Mouse (Mus musculus) CH12.LX (cell line): ENCODE measurements at regions not wholly inside any gene's neighbourhood (a gene's known extent, or its start where the extent isn't known, plus 50 kb on each side); places are given as distances from the start of the nearest gene placed in this dataset.

Experiments used
- CHD1 ChIP-seq: IDR thresholded peaks from 2 replicates; pipeline ENCODE4 v1.6.1; 2012; ENCODE audit warnings: low read depth, low read length, improper control_type of control experiment, inconsistent platforms
- CHD2 ChIP-seq: IDR thresholded peaks from 2 replicates; pipeline ENCODE4 v1.6.1; 2011; ENCODE audit warnings: low read length, improper control_type of control experiment
- CTCF ChIP-seq, 2 experiments: IDR thresholded peaks in 1 of 2; conservative IDR thresholded peaks in 1 of 2; 2 replicates each; pipeline ENCODE4 v1.5.1; 2011 to 2012; ENCODE audit warnings: low read depth in 2 of 2, low read length in 2 of 2, improper control_type of control experiment in 1 of 2, inconsistent platforms in 1 of 2, mild to moderate bottlenecking in 1 of 2, moderate library complexity in 1 of 2
- POLR2A ChIP-seq: IDR thresholded peaks from 2 replicates; pipeline ENCODE4 v1.6.1; 2011; ENCODE audit warnings: low read depth, mild to moderate bottlenecking, improper control_type of control experiment, low read length
- RCOR1 ChIP-seq: conservative IDR thresholded peaks from 2 replicates; pipeline ENCODE4 v1.6.1; 2012; ENCODE audit warnings: low read depth, mild to moderate bottlenecking, inconsistent platforms, low read length, improper control_type of control experiment
- SIN3A ChIP-seq: IDR thresholded peaks from 2 replicates; pipeline ENCODE4 v1.6.1; 2012; ENCODE audit warnings: low read length, improper control_type of control experiment, inconsistent platforms
- USF2 ChIP-seq: conservative IDR thresholded peaks from 2 replicates; pipeline ENCODE4 v1.6.1; 2011; ENCODE audit warnings: low read depth, low read length, improper control_type of control experiment
- ZC3H11A ChIP-seq: IDR thresholded peaks from 2 replicates; pipeline ENCODE4 v1.6.1; 2012; ENCODE audit warnings: low read depth, mild to moderate bottlenecking, inconsistent platforms, low read length, improper control_type of control experiment

DNA sequence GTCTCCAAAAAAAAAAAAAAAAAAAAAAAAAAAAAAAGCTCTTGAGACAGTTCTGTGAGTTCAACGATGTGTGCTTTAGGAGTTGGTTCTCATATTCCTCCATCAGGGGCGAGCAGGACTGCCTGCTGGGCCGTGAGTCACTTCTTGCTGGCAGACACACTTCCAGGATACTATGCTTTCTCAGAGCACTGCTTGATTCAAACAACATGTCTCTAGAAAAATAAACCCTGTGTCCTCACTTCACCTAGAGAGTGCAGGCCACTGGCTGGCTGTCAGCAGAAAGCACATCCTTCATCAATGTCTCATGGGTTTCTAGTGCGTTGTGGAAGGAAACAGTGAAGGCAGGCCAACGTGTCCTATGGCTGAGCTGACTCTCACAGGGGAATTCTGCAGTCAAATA, 416.8 kb downstream of the Tns3 start:
- TF ChIP-seq CTCF (conservative IDR thresholded peaks at IDR 0.05 in 1 of 2, IDR thresholded peaks at IDR 0.05 in 1 of 2; ENCODE audit: low read depth in 2 of 2, low read length in 2 of 2) (no peak), CHD2 (no peak), SIN3A (no peak), POLR2A (no peak), CHD1 (no peak), RCOR1 (no peak), ZC3H11A (no peak), USF2 (no peak)
